11 mouse cellular contexts compared by ENCODE assay signal in the genomic region with DNA sequence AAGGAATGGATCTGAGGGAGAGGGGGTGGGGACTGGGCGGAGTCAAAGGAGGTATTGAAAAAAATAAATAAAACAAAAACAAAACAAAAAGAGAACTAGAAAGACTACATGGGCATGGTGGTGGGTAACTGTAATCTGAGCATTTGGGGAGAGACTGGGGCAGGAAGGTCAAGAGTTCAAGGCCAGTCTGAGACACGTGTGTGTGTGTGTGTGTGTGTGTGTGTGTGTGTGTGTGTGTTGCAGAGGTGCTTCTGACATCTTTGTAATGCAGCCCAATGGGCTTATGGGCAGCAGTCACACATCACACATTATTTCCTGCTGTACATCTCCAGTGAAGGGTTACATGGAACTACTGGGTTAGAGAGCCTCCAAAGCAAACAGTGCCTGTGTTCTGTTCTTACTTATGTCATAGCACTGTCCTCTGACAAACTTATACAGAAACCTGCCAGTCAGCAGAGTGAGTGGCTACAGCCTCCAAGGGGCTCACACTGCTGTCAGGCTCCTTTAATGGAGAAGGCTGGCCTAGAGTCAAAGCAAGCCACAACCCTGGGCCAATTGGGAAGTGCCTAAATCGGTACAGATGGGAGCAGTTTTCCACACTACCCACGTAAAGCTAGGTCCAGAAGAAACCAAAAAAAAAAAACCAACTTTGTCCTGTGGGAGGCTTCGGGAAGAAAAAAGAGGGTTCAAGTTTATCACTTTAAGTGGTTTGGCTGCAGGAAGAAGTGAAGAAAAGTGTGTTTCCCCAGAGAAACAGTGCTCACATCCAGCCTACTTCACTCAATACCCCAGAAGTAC. TPM values are rescaled to one million over a fixed set of nuclear protein-coding genes. Genes with fewer than 3 reads are reported as not detected.
DNase-seq lines count a peak whose midpoint lies in the region; ATAC-seq and TF ChIP-seq lines count a peak whose summit lies in the region.
"Had no signal": no experiment of that assay in that cellular context is flagged by ENCODE, and none has a peak within 500 bp of the region (broad histone marks: within the 10 kb centered on the region; RNA-seq: fewer than 3 reads in every experiment).

No protein-coding gene starts in this region.

- no peak overlapping the region for H3K4me2 ChIP-seq in hindbrain, embryonic 11.5 days (replicated peaks; ENCODE audit: low read depth, low read length)
- no peak overlapping the region for H3K4me2 ChIP-seq in forebrain, embryonic 12.5 days
- H3K4me2 ChIP-seq in neural tube, embryonic 15.5 days = no peak overlapping the region
- H3K4me2 ChIP-seq: hindbrain, embryonic 15.5 days had no signal

- peaks cover 37% of the 10 kb centered on the region for H3K4me1 ChIP-seq in hindbrain, embryonic 10.5 days (replicated peaks)
- H3K4me1 ChIP-seq in hindbrain, embryonic 11.5 days (replicated peaks; ENCODE audit: control insufficient read depth, insufficient read depth, low read length) = no peaks in the 10 kb centered on the region
- H3K4me1 ChIP-seq in forebrain, embryonic 12.5 days = peaks cover 13% of the 10 kb centered on the region
- H3K4me1 ChIP-seq in neural tube, embryonic 15.5 days = peaks cover 12% of the 10 kb centered on the region
- no peaks in the 10 kb centered on the region for H3K4me1 ChIP-seq in kidney, adult 2 months (ENCODE audit: control insufficient read depth, insufficient read depth, low read length)

- H3K9me3 ChIP-seq in hindbrain, embryonic 10.5 days = no peaks in the 10 kb centered on the region
- H3K9me3 ChIP-seq in hindbrain, embryonic 11.5 days (ENCODE audit: control insufficient read depth, low read length) = no peaks in the 10 kb centered on the region
- H3K9me3 ChIP-seq in forebrain, embryonic 12.5 days = no peaks in the 10 kb centered on the region
- no peaks in the 10 kb centered on the region for H3K9me3 ChIP-seq in neural tube, embryonic 15.5 days (replicated peaks)
- H3K9me3 ChIP-seq: hindbrain, embryonic 15.5 days had no signal

- H3K4me3 ChIP-seq in hindbrain, embryonic 10.5 days = no peak overlapping the region
- H3K4me3 ChIP-seq in hindbrain, embryonic 11.5 days (ENCODE audit: low read depth, low read length) = no peak overlapping the region
- no peak overlapping the region for H3K4me3 ChIP-seq in forebrain, embryonic 12.5 days (replicated peaks)
- H3K4me3 ChIP-seq in neural tube, embryonic 15.5 days (replicated peaks) = no peak overlapping the region
- no peak overlapping the region for H3K4me3 ChIP-seq in kidney, adult 2 months (ENCODE audit: insufficient read depth, low read depth, low read length)
- H3K4me3 ChIP-seq: hindbrain, embryonic 15.5 days had no signal

- peaks cover 9% of the 10 kb centered on the region for H3K36me3 ChIP-seq in hindbrain, embryonic 10.5 days
- no peaks in the 10 kb centered on the region for H3K36me3 ChIP-seq in hindbrain, embryonic 11.5 days (ENCODE audit: control insufficient read depth, insufficient read depth, low read length)
- no peaks in the 10 kb centered on the region for H3K36me3 ChIP-seq in forebrain, embryonic 12.5 days (replicated peaks)
- H3K36me3 ChIP-seq in neural tube, embryonic 15.5 days = peaks cover 19% of the 10 kb centered on the region
- no peaks in the 10 kb centered on the region; the same call in 1 of the 2 replicates for H3K36me3 ChIP-seq in kidney, adult 2 months (ENCODE audit: control insufficient read depth, insufficient read depth, low read length)

- peak overlapping the region; percentile 57 for H3K27ac ChIP-seq in hindbrain, embryonic 10.5 days
- no peak overlapping the region for H3K27ac ChIP-seq in hindbrain, embryonic 11.5 days (ENCODE audit: low read depth, low read length)
- H3K27ac ChIP-seq in forebrain, embryonic 12.5 days = peak overlapping the region; percentile 80; the same call in 1 of the 2 replicates
- peak overlapping the region; percentile 65 for H3K27ac ChIP-seq in neural tube, embryonic 15.5 days (replicated peaks)
- H3K27ac ChIP-seq in kidney, adult 2 months (ENCODE audit: insufficient read depth, low read depth, low read length) = no peak overlapping the region

- WGBS in hindbrain, embryonic 10.5 days = 59% methylated on average over 5 of the region's 5 CpGs
- WGBS in hindbrain, embryonic 11.5 days = 56% methylated on average over 5 of the region's 5 CpGs
- 59% methylated on average over 5 of the region's 5 CpGs for WGBS in forebrain, embryonic 12.5 days
- 49% methylated on average over 5 of the region's 5 CpGs for WGBS in neural tube, embryonic 15.5 days
- 59% methylated on average over 5 of the region's 5 CpGs for WGBS in kidney, adult 2 months

- no peak for ATAC-seq in hindbrain, embryonic 11.5 days (ENCODE audit: low FRiP score)
- ATAC-seq in forebrain, embryonic 12.5 days (ENCODE audit: low FRiP score) = no peak
- ATAC-seq in neural tube, embryonic 15.5 days (ENCODE audit: low FRiP score) = no peak
- no peak for ATAC-seq in inflammation-experienced regulatory T-cells, adult 6 months
- ATAC-seq: activated CD4-positive, CD25-positive, alpha-beta regulatory T cell, adult 4 months had no signal

- no peak overlapping the region for H3K9ac ChIP-seq in hindbrain, embryonic 11.5 days (ENCODE audit: low read depth, low read length)
- no peak overlapping the region for H3K9ac ChIP-seq in forebrain, embryonic 12.5 days
- H3K9ac ChIP-seq in neural tube, embryonic 15.5 days (replicated peaks) = no peak overlapping the region
- H3K9ac ChIP-seq: hindbrain, embryonic 15.5 days had no signal

- no peak for TF ChIP-seq CTCF in kidney, adult 2 months (conservative IDR thresholded peaks at IDR 0.05; ENCODE audit: insufficient read depth, insufficient read length, low read depth, low read length)

- DNase-seq in hindbrain, embryonic 10.5 days (ENCODE audit: low spot score) = no peak
- no peak for DNase-seq in hindbrain, embryonic 11.5 days (ENCODE audit: low spot score)
- DNase-seq in thymus, postnatal 0 days (ENCODE audit: low spot score) = peak; percentile 31
- no peak for DNase-seq in thymus, postnatal 36 days
- DNase-seq in kidney, adult 2 months = no peak
- DNase-seq: gastrocnemius, postnatal 10 days had no signal

- H3K27me3 ChIP-seq in hindbrain, embryonic 10.5 days (ENCODE audit: insufficient read depth, poor library complexity, severe bottlenecking) = no peaks in the 10 kb centered on the region
- no peaks in the 10 kb centered on the region for H3K27me3 ChIP-seq in hindbrain, embryonic 11.5 days (ENCODE audit: control insufficient read depth, insufficient read depth, low read length)
- H3K27me3 ChIP-seq in forebrain, embryonic 12.5 days = no peaks in the 10 kb centered on the region
- H3K27me3 ChIP-seq in neural tube, embryonic 15.5 days (replicated peaks) = no peaks in the 10 kb centered on the region
- H3K27me3 ChIP-seq in kidney, adult 2 months (replicated peaks; ENCODE audit: control insufficient read depth, insufficient read depth, low read length) = no peaks in the 10 kb centered on the region
- H3K27me3 ChIP-seq: hindbrain, embryonic 15.5 days had no signal

- TF ChIP-seq POLR2A in kidney, adult 2 months (IDR thresholded peaks at IDR 0.05; ENCODE audit: low read depth, low read length) = no peak

RNA-seq across cellular contexts. Expression of a gene that starts 25.6 kb away (rescaled TPM):
- polyA plus RNA-seq in hindbrain, embryonic 10.5 days (2016; fragmentation: Nextera tagmentation; extraction: Ambion mirVana) = 45.0 and 55.8 TPM in 2 replicates
- 40.4 and 44.7 TPM in 2 replicates for polyA plus RNA-seq in hindbrain, embryonic 11.5 days (2014; fragmentation: Nextera tagmentation; extraction: Ambion mirVana)
- polyA plus RNA-seq in thymus, postnatal 0 days (2015; fragmentation: Nextera tagmentation; extraction: Ambion mirVana) = 82.6 and 100 TPM in 2 replicates
- polyA plus RNA-seq in forebrain, embryonic 12.5 days (2016; fragmentation: Nextera tagmentation; extraction: Ambion mirVana) = 58.0 and 58.1 TPM in 2 replicates
- polyA plus RNA-seq in neural tube, embryonic 15.5 days (2015; fragmentation: Nextera tagmentation; extraction: Ambion mirVana) = 44.2 and 50.0 TPM in 2 replicates
- 89.1 and 123 TPM in 2 replicates for polyA plus RNA-seq in kidney, adult 2 months (2012; rRNA removed)
- 10 to 100 TPM; 21.7 to 26.7 (median 24.3) TPM for polyA plus RNA-seq in inflammation-experienced regulatory T-cells, adult 6 months (2017; shearing (Covaris generic))

Comparison
In these comparisons a context has a peak if more than half of its experiments do, and no peak if none do; other contexts are left out.
1. H3K27ac ChIP-seq: peak in hindbrain, embryonic 10.5 days (single experiment), forebrain, embryonic 12.5 days (single experiment) and neural tube, embryonic 15.5 days (single experiment); none in hindbrain, embryonic 11.5 days (single experiment) and kidney, adult 2 months (single experiment).